Comparison of ENCODE assay signal across 32 mouse cellular contexts in genomic region chr6:48720326-48720725, GRCm38 (mm10). TPM values are rescaled to one million over a fixed set of nuclear protein-coding genes. Genes with fewer than 3 reads are reported as not detected.
A peak's percentile ranks its signal among the peaks of the same experiment; 100 is the strongest.
DNase-seq lines count a peak whose midpoint lies in the region; ATAC-seq lines count a peak whose summit lies in the region.
"Had no signal": no experiment of that assay in that cellular context is flagged by ENCODE, and none has a peak within 500 bp of the region (broad histone marks: within the 10 kb centered on the region; RNA-seq: fewer than 3 reads in every experiment).

No protein-coding gene starts in this region.

- H3K27ac ChIP-seq in heart, embryonic 12.5 days (ENCODE audit: poor library complexity, severe bottlenecking): no peak overlapping the region
- H3K27ac ChIP-seq: embryonic facial prominence, embryonic 12.5 days; embryonic facial prominence, embryonic 15.5 days; forebrain, embryonic 12.5 days; heart, embryonic 15.5 days; hindbrain, embryonic 10.5 days; hindbrain, embryonic 13.5 days had no signal

- no peaks in the 10 kb centered on the region for H3K36me3 ChIP-seq in heart, embryonic 12.5 days
- H3K36me3 ChIP-seq: embryonic facial prominence, embryonic 12.5 days; embryonic facial prominence, embryonic 15.5 days; forebrain, embryonic 12.5 days; heart, embryonic 15.5 days; hindbrain, embryonic 10.5 days; hindbrain, embryonic 13.5 days had no signal

- H3K4me2 ChIP-seq in heart, embryonic 12.5 days: no peak overlapping the region
- H3K4me2 ChIP-seq: embryonic facial prominence, embryonic 12.5 days; embryonic facial prominence, embryonic 15.5 days; forebrain, embryonic 12.5 days; heart, embryonic 11.5 days; heart, embryonic 15.5 days; hindbrain, embryonic 13.5 days had no signal

- peak; percentile 22 for DNase-seq in heart, adult 11 months
- DNase-seq in CD4-positive helper T cell, adult 2 months (ENCODE audit: low read depth, low spot score): peak; percentile 41
- DNase-seq in induced T-regulatory cell, adult 2 months (ENCODE audit: low read depth): peak; percentile 76
- no peak for DNase-seq in layer of hippocampus, adult 18-20 months (ENCODE audit: low spot score in 2 of 2)
- DNase-seq: adrenal gland, adult 8-10 months; adrenal gland, postnatal 25 days; B cell, adult 2 months; cerebellum, adult 18-20 months; cerebellum, adult 9-10 months; cerebellum, postnatal 25 days; gastrocnemius, postnatal 10 days; gastrocnemius, postnatal 36 days; heart, postnatal 10 days; heart, postnatal 36 days had no signal

- H3K9me3 ChIP-seq in heart, embryonic 12.5 days (replicated peaks): no peaks in the 10 kb centered on the region
- H3K9me3 ChIP-seq: embryonic facial prominence, embryonic 12.5 days; embryonic facial prominence, embryonic 15.5 days; forebrain, embryonic 12.5 days; heart, embryonic 15.5 days; hindbrain, embryonic 10.5 days; hindbrain, embryonic 13.5 days had no signal

- WGBS in heart, embryonic 12.5 days: 84% methylated on average over 4 of the region's 4 CpGs

- no peak overlapping the region for H3K9ac ChIP-seq in heart, embryonic 12.5 days
- H3K9ac ChIP-seq: embryonic facial prominence, embryonic 12.5 days; embryonic facial prominence, embryonic 15.5 days; forebrain, embryonic 12.5 days; heart, embryonic 15.5 days; hindbrain, embryonic 13.5 days had no signal

- peaks cover 2% of the 10 kb centered on the region; the same call in 1 of the 2 replicates for H3K4me1 ChIP-seq in heart, embryonic 12.5 days (replicated peaks)
- H3K4me1 ChIP-seq: embryonic facial prominence, embryonic 12.5 days; embryonic facial prominence, embryonic 15.5 days; hindbrain, embryonic 13.5 days had no signal

- H3K27me3 ChIP-seq in heart, embryonic 12.5 days (replicated peaks): no peaks in the 10 kb centered on the region; the same call in 1 of the 2 replicates
- H3K27me3 ChIP-seq: embryonic facial prominence, embryonic 12.5 days; embryonic facial prominence, embryonic 15.5 days; forebrain, embryonic 12.5 days; heart, embryonic 15.5 days; hindbrain, embryonic 13.5 days had no signal

- no peak overlapping the region for H3K4me3 ChIP-seq in heart, embryonic 12.5 days
- H3K4me3 ChIP-seq: embryonic facial prominence, embryonic 12.5 days; embryonic facial prominence, embryonic 15.5 days; forebrain, embryonic 12.5 days; heart, embryonic 15.5 days; hindbrain, embryonic 10.5 days; hindbrain, embryonic 13.5 days had no signal

- no peak for ATAC-seq in heart, embryonic 12.5 days (ENCODE audit: insufficient number of reproducible peaks, low FRiP score)
- no peak for ATAC-seq in erythroid progenitor cell, adult 5-6 weeks (replicated peaks; ENCODE audit: low FRiP score, poor library complexity, severe bottlenecking)
- ATAC-seq: activated CD4-positive, CD25-positive, alpha-beta regulatory T cell, adult 4 months; CD4-positive, CD25-positive, alpha-beta regulatory T cell, adult 4 months; forebrain, embryonic 16.5 days; hindbrain, embryonic 16.5 days; intestine, postnatal 0 days had no signal

RNA-seq across cellular contexts. Expression of gene Gimap7, which starts 1.9 kb away (rescaled TPM):
- not detected in 2 replicates for polyA plus RNA-seq in heart, embryonic 12.5 days (2016; fragmentation: Nextera tagmentation; extraction: Ambion mirVana)
- total RNA-seq in erythroid progenitor cell, adult 5-6 weeks (2015; ENCODE audit: low replicate concordance): 6.1 and 10.5 TPM in 2 replicates
- total RNA-seq in erythroid progenitor cell, adult 5-6 weeks (2017; ENCODE audit: low replicate concordance): 4.0 TPM in 1 of 2 replicates, not detected in the other
- total RNA-seq in layer of hippocampus, adult 18-20 months (2021): not detected
- total RNA-seq: ES-E14; gastrocnemius, adult 18-20 months; gastrocnemius, postnatal 10 days; gastrocnemius, postnatal 36 days; granulocyte monocyte progenitor cell, adult 5-6 weeks; heart, postnatal 10 days had no signal
- polyA plus RNA-seq: brain, embryonic 14.5 days; embryonic facial prominence, embryonic 12.5 days; forebrain, embryonic 12.5 days; forebrain, embryonic 16.5 days; heart, embryonic 11.5 days; hindbrain, embryonic 10.5 days; hindbrain, embryonic 13.5 days; hindbrain, embryonic 16.5 days had no signal

RNA-seq across cellular contexts. Expression of gene Gm28053, which starts 1.9 kb away (rescaled TPM):
- polyA plus RNA-seq in heart, embryonic 12.5 days (2016; fragmentation: Nextera tagmentation; extraction: Ambion mirVana): 2.4 and 3.6 TPM in 2 replicates
- not detected in 2 replicates for total RNA-seq in erythroid progenitor cell, adult 5-6 weeks (2015; ENCODE audit: low replicate concordance)
- total RNA-seq in erythroid progenitor cell, adult 5-6 weeks (2017; ENCODE audit: low replicate concordance): 1.9 and 23.4 TPM in 2 replicates
- 1 to 10 TPM in 1 of 2 experiments, not detected in 1; 1.9 TPM for total RNA-seq in layer of hippocampus, adult 18-20 months (2021)
- total RNA-seq: ES-E14; gastrocnemius, postnatal 36 days had no signal
- polyA plus RNA-seq: embryonic facial prominence, embryonic 12.5 days; forebrain, embryonic 12.5 days; forebrain, embryonic 16.5 days; hindbrain, embryonic 10.5 days; hindbrain, embryonic 13.5 days had no signal

RNA-seq across cellular contexts. Expression of gene Gimap6, which starts 12.3 kb away (rescaled TPM):
- 28.7 and 28.8 TPM in 2 replicates for polyA plus RNA-seq in heart, embryonic 12.5 days (2016; fragmentation: Nextera tagmentation; extraction: Ambion mirVana)
- total RNA-seq in erythroid progenitor cell, adult 5-6 weeks (2015; ENCODE audit: low replicate concordance): 11.2 and 30.2 TPM in 2 replicates
- 17.7 and 25.0 TPM in 2 replicates for total RNA-seq in erythroid progenitor cell, adult 5-6 weeks (2017; ENCODE audit: low replicate concordance)
- 1 to 10 TPM; 4.3 to 4.9 TPM for total RNA-seq in layer of hippocampus, adult 18-20 months (2021)

RNA-seq across cellular contexts. Expression of gene Gimap1, which starts 18.5 kb away (rescaled TPM):
- polyA plus RNA-seq in heart, embryonic 12.5 days (2016; fragmentation: Nextera tagmentation; extraction: Ambion mirVana): 20.0 and 21.3 TPM in 2 replicates
- 4.3 and 7.1 TPM in 2 replicates for total RNA-seq in erythroid progenitor cell, adult 5-6 weeks (2015; ENCODE audit: low replicate concordance)
- 3.6 and 4.3 TPM in 2 replicates for total RNA-seq in erythroid progenitor cell, adult 5-6 weeks (2017; ENCODE audit: low replicate concordance)
- 1 to 10 TPM; 1.4 to 1.9 TPM for total RNA-seq in layer of hippocampus, adult 18-20 months (2021)

RNA-seq across cellular contexts. Expression of gene Gimap5, which starts 25.7 kb away (rescaled TPM):
- 5.3 and 6.9 TPM in 2 replicates for polyA plus RNA-seq in heart, embryonic 12.5 days (2016; fragmentation: Nextera tagmentation; extraction: Ambion mirVana)
- total RNA-seq in erythroid progenitor cell, adult 5-6 weeks (2015; ENCODE audit: low replicate concordance): 8.0 and 23.4 TPM in 2 replicates
- total RNA-seq in erythroid progenitor cell, adult 5-6 weeks (2017; ENCODE audit: low replicate concordance): 2.8 and 4.2 TPM in 2 replicates
- total RNA-seq in layer of hippocampus, adult 18-20 months (2021): under 1 TPM; 0.62 to 0.99 TPM

Comparison
In these comparisons a context has a peak if more than half of its experiments do, and no peak if none do; other contexts are left out.
1. DNase-seq: peak in heart, adult 11 months (single experiment), CD4-positive helper T cell, adult 2 months (single experiment) and induced T-regulatory cell, adult 2 months (single experiment); none in layer of hippocampus, adult 18-20 months (0 of 2).